ENCODE assay signal across 10 mouse cellular contexts in genomic region chr3:134199892-134200291, GRCm38 (mm10). TPM values are rescaled to one million over a fixed set of nuclear protein-coding genes. Genes with fewer than 3 reads are reported as not detected.
DNase-seq lines count a peak whose midpoint lies in the region; ATAC-seq and TF ChIP-seq lines count a peak whose summit lies in the region.
"Had no signal": no experiment of that assay in that cellular context is flagged by ENCODE, and none has a peak within 500 bp of the region (broad histone marks: within the 10 kb centered on the region; RNA-seq: fewer than 3 reads in every experiment).

No protein-coding gene starts in this region.

- no peaks in the 10 kb centered on the region for H3K4me1 ChIP-seq in kidney, postnatal 0 days (replicated peaks; ENCODE audit: insufficient read depth, low read length)
- H3K4me1 ChIP-seq in heart, embryonic 15.5 days (replicated peaks): peaks cover 6% of the 10 kb centered on the region
- H3K4me1 ChIP-seq in midbrain, embryonic 11.5 days (ENCODE audit: control insufficient read depth, insufficient read depth, low read length): no peaks in the 10 kb centered on the region

- no peak for TF ChIP-seq CTCF in kidney, postnatal 0 days (IDR thresholded peaks at IDR 0.05; ENCODE audit: low read depth)
- no peak for TF ChIP-seq CTCF in brain, embryonic 14.5 days (IDR thresholded peaks at IDR 0.05; ENCODE audit: borderline replicate concordance, extremely low read depth, insufficient read depth, insufficient read length)

- no peaks in the 10 kb centered on the region for H3K36me3 ChIP-seq in kidney, postnatal 0 days (ENCODE audit: insufficient read depth, low read length)
- H3K36me3 ChIP-seq in heart, embryonic 15.5 days: no peaks in the 10 kb centered on the region
- H3K36me3 ChIP-seq in midbrain, embryonic 11.5 days (ENCODE audit: control insufficient read depth, insufficient read depth, low read length): no peaks in the 10 kb centered on the region

- H3K9ac ChIP-seq in kidney, postnatal 0 days (ENCODE audit: low read depth, low read length): no peak overlapping the region
- no peak overlapping the region for H3K9ac ChIP-seq in heart, embryonic 15.5 days
- H3K9ac ChIP-seq in midbrain, embryonic 11.5 days (ENCODE audit: low read length): no peak overlapping the region

- no peaks in the 10 kb centered on the region for H3K9me3 ChIP-seq in kidney, postnatal 0 days (replicated peaks; ENCODE audit: low read length)
- no peaks in the 10 kb centered on the region for H3K9me3 ChIP-seq in heart, embryonic 15.5 days (replicated peaks)
- H3K9me3 ChIP-seq in midbrain, embryonic 11.5 days (ENCODE audit: control insufficient read depth, low read length): no peaks in the 10 kb centered on the region

- WGBS in kidney, postnatal 0 days: 22% methylated on average over 9 of the region's 9 CpGs
- 11% methylated on average over 9 of the region's 9 CpGs for WGBS in heart, embryonic 15.5 days
- 85% methylated on average over 9 of the region's 9 CpGs for WGBS in midbrain, embryonic 11.5 days

- no peak overlapping the region for H3K4me2 ChIP-seq in kidney, postnatal 0 days (ENCODE audit: low read length)
- H3K4me2 ChIP-seq in heart, embryonic 15.5 days: peak overlapping the region; percentile 45
- H3K4me2 ChIP-seq in midbrain, embryonic 11.5 days: no peak overlapping the region

- TF ChIP-seq POLR2A in brain, embryonic 14.5 days (IDR thresholded peaks at IDR 0.05; ENCODE audit: borderline replicate concordance, extremely low read depth, insufficient read depth, insufficient read length, poor library complexity, severe bottlenecking): no peak

- no peak overlapping the region for H3K4me3 ChIP-seq in kidney, postnatal 0 days (replicated peaks; ENCODE audit: low read depth, low read length)
- H3K4me3 ChIP-seq in heart, embryonic 15.5 days: peak overlapping the region; percentile 35
- no peak overlapping the region for H3K4me3 ChIP-seq in midbrain, embryonic 11.5 days (ENCODE audit: low read depth, low read length)
- H3K4me3 ChIP-seq: gastrocnemius, adult 2 months; myocyte had no signal

- peak; percentile 22 for DNase-seq in kidney, postnatal 0 days (ENCODE audit: low spot score)
- no peak for DNase-seq in kidney, postnatal 36 days
- peak; percentile 20 for DNase-seq in brain, embryonic 14.5 days (ENCODE audit: low read depth)
- peak; percentile 10 for DNase-seq in lung, postnatal 36 days
- DNase-seq in layer of hippocampus, adult 8-10 months (ENCODE audit: low spot score in 2 of 2): no peak
- DNase-seq in layer of hippocampus, postnatal 10 days (ENCODE audit: low spot score in 2 of 2): no peak
- DNase-seq in midbrain, embryonic 11.5 days (ENCODE audit: low spot score, missing footprints): no peak
- DNase-seq: gastrocnemius, adult 2 months had no signal

- H3K27me3 ChIP-seq in kidney, postnatal 0 days (ENCODE audit: insufficient read depth, low read length): no peaks in the 10 kb centered on the region
- H3K27me3 ChIP-seq in heart, embryonic 15.5 days: no peaks in the 10 kb centered on the region
- no peaks in the 10 kb centered on the region for H3K27me3 ChIP-seq in midbrain, embryonic 11.5 days (ENCODE audit: control insufficient read depth, insufficient read depth, low read length)

- no peak for ATAC-seq in kidney, postnatal 0 days (replicated peaks; ENCODE audit: low FRiP score, low read depth)
- ATAC-seq in heart, embryonic 15.5 days (replicated peaks; ENCODE audit: insufficient number of reproducible peaks, insufficient read depth, low FRiP score, low read depth): peak; percentile 47; the same call in 1 of the 2 replicates
- ATAC-seq in midbrain, embryonic 11.5 days (ENCODE audit: low FRiP score): no peak

- H3K27ac ChIP-seq in kidney, postnatal 0 days: no peak overlapping the region
- peak overlapping the region; percentile 69 for H3K27ac ChIP-seq in heart, embryonic 15.5 days
- H3K27ac ChIP-seq in midbrain, embryonic 11.5 days (ENCODE audit: low read depth, low read length): no peak overlapping the region
- H3K27ac ChIP-seq: gastrocnemius, adult 2 months had no signal

RNA-seq across cellular contexts. Expression of gene Cxxc4, which starts 36.4 kb away (rescaled TPM):
- 2.9 and 4.1 TPM in 2 replicates for polyA plus RNA-seq in kidney, postnatal 0 days (2015; fragmentation: Nextera tagmentation; extraction: Ambion mirVana)
- polyA plus RNA-seq in brain, embryonic 14.5 days (2012; rRNA removed): 30.5 and 42.3 TPM in 2 replicates
- polyA plus RNA-seq in heart, embryonic 15.5 days (2015; fragmentation: Nextera tagmentation; extraction: Ambion mirVana): 2.6 and 3.8 TPM in 2 replicates
- 10 to 100 TPM; 13.2 to 17.3 (median 15.0) TPM for total RNA-seq in layer of hippocampus, adult 8-10 months (2022)
- 10 to 100 TPM; 16.2 to 17.4 TPM for total RNA-seq in layer of hippocampus, postnatal 10 days (2021)
- polyA plus RNA-seq in midbrain, embryonic 11.5 days (2014; fragmentation: Nextera tagmentation; extraction: Ambion mirVana): 35.6 and 37.3 TPM in 2 replicates

Comparison
In these comparisons a context has a peak if more than half of its experiments do, and no peak if none do; other contexts are left out.
1. DNase-seq: peak in kidney, postnatal 0 days (single experiment), brain, embryonic 14.5 days (single experiment) and lung, postnatal 36 days (single experiment); none in kidney, postnatal 36 days (0 of 2), layer of hippocampus, adult 8-10 months (0 of 2), layer of hippocampus, postnatal 10 days (0 of 2) and midbrain, embryonic 11.5 days (single experiment).